ENCODE assay signal across 19 mouse cellular contexts in the genomic region with DNA sequence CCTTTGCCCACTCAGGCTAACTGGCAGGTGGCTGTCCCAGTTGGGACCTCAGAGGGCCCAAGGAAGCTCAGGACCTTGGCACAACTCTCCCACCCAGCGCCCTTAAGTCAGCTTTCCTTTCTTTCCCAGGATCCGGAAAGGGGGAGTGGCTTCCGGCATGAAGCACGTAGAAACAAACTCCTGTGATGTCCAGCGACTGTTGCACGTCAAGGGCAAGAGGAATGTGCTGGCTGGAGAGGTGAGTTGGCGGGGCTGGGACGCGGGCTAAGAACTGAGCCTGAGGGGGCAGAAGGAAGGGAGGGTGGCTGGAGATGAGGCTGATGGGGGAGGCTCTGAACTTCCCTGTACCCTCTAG. TPM values are rescaled to one million over a fixed set of nuclear protein-coding genes. Genes with fewer than 3 reads are reported as not detected.
DNase-seq lines count a peak whose midpoint lies in the region; ATAC-seq and TF ChIP-seq lines count a peak whose summit lies in the region.
"Had no signal": no experiment of that assay in that cellular context is flagged by ENCODE, and none has a peak within 500 bp of the region (broad histone marks: within the 10 kb centered on the region; RNA-seq: fewer than 3 reads in every experiment).

No protein-coding gene starts in this region.

- H3K4me1 ChIP-seq in heart, embryonic 12.5 days (replicated peaks), result peaks cover 22% of the 10 kb centered on the region
- peaks cover 6% of the 10 kb centered on the region for H3K4me1 ChIP-seq in ES-Bruce4 (ENCODE audit: control insufficient read depth, insufficient read depth, low read length)
- H3K4me1 ChIP-seq in intestine, embryonic 15.5 days (replicated peaks), result peaks cover 4% of the 10 kb centered on the region; the same call in 1 of the 2 replicates
- H3K4me1 ChIP-seq: neural tube, embryonic 12.5 days had no signal

- no peak overlapping the region for H3K4me3 ChIP-seq in heart, embryonic 12.5 days
- H3K4me3 ChIP-seq in ES-Bruce4 (ENCODE audit: low read depth, low read length), result peak overlapping the region; percentile 4
- H3K4me3 ChIP-seq in intestine, embryonic 15.5 days (replicated peaks), result no peak overlapping the region
- H3K4me3 ChIP-seq: embryonic facial prominence, embryonic 15.5 days; hindbrain, embryonic 10.5 days; layer of hippocampus, adult 2 months; left cerebral cortex, adult 2 months; liver, embryonic 15.5 days; megakaryocyte, embryonic 14.5 days; neural tube, embryonic 12.5 days had no signal

- DNase-seq in heart, adult 8-10 months (ENCODE audit: low spot score), result peak; percentile 29
- peak; percentile 19 for DNase-seq in adrenal gland, postnatal 25 days
- peak; percentile 42 for DNase-seq in heart, postnatal 4 days
- no peak for DNase-seq in spleen, postnatal 36 days (ENCODE audit: low spot score in 2 of 2)
- DNase-seq in layer of hippocampus, postnatal 25 days (ENCODE audit: extremely low spot score in 1 of 2, low spot score in 1 of 2), result no peak
- DNase-seq: right cerebral cortex, postnatal 25 days had no signal

- H3K9me3 ChIP-seq in heart, embryonic 12.5 days (replicated peaks), result no peaks in the 10 kb centered on the region
- H3K9me3 ChIP-seq in ES-Bruce4 (replicated peaks; ENCODE audit: control insufficient read depth, insufficient read depth, low read length, poor library complexity, severe bottlenecking), result no peaks in the 10 kb centered on the region
- no peaks in the 10 kb centered on the region for H3K9me3 ChIP-seq in intestine, embryonic 15.5 days
- H3K9me3 ChIP-seq: embryonic facial prominence, embryonic 15.5 days; G1E; hindbrain, embryonic 10.5 days; megakaryocyte, embryonic 14.5 days; neural tube, embryonic 12.5 days had no signal

- no peak for TF ChIP-seq CTCF in ES-Bruce4 (IDR thresholded peaks at IDR 0.05; ENCODE audit: low read depth, low read length)

- H3K27me3 ChIP-seq in heart, embryonic 12.5 days (replicated peaks), result no peaks in the 10 kb centered on the region
- H3K27me3 ChIP-seq in ES-Bruce4 (ENCODE audit: control insufficient read depth, insufficient read depth, low read length, poor library complexity, severe bottlenecking), result no peaks in the 10 kb centered on the region
- no peaks in the 10 kb centered on the region for H3K27me3 ChIP-seq in intestine, embryonic 15.5 days (replicated peaks)
- H3K27me3 ChIP-seq: embryonic facial prominence, embryonic 15.5 days; liver, embryonic 15.5 days; neural tube, embryonic 12.5 days had no signal

- H3K9ac ChIP-seq in heart, embryonic 12.5 days, result no peak overlapping the region
- H3K9ac ChIP-seq in ES-Bruce4 (ENCODE audit: low read depth, poor library complexity, severe bottlenecking), result no peak overlapping the region
- H3K9ac ChIP-seq in intestine, embryonic 15.5 days, result no peak overlapping the region
- H3K9ac ChIP-seq: embryonic facial prominence, embryonic 15.5 days; liver, embryonic 15.5 days; neural tube, embryonic 12.5 days had no signal

- ATAC-seq in heart, embryonic 12.5 days (ENCODE audit: insufficient number of reproducible peaks, low FRiP score), result no peak
- no peak for ATAC-seq in intestine, embryonic 15.5 days
- ATAC-seq: forebrain, embryonic 14.5 days had no signal

- no peak for TF ChIP-seq POLR2A in ES-Bruce4 (IDR thresholded peaks at IDR 0.05; ENCODE audit: insufficient read depth, low read length)

- no peak for TF ChIP-seq EP300 in ES-Bruce4 (IDR thresholded peaks at IDR 0.05; ENCODE audit: insufficient read depth, low read depth, low read length)

- H3K4me2 ChIP-seq in heart, embryonic 12.5 days, result no peak overlapping the region
- H3K4me2 ChIP-seq in intestine, embryonic 15.5 days (replicated peaks), result no peak overlapping the region
- H3K4me2 ChIP-seq: embryonic facial prominence, embryonic 15.5 days; liver, embryonic 15.5 days; neural tube, embryonic 12.5 days had no signal

- no peaks in the 10 kb centered on the region for H3K36me3 ChIP-seq in heart, embryonic 12.5 days
- no peaks in the 10 kb centered on the region for H3K36me3 ChIP-seq in ES-Bruce4 (ENCODE audit: control insufficient read depth, insufficient read depth, low read length, poor library complexity, severe bottlenecking)
- H3K36me3 ChIP-seq in intestine, embryonic 15.5 days, result no peaks in the 10 kb centered on the region
- H3K36me3 ChIP-seq: embryonic facial prominence, embryonic 15.5 days; G1E; hindbrain, embryonic 10.5 days; liver, embryonic 15.5 days; neural tube, embryonic 12.5 days had no signal

- H3K27ac ChIP-seq in heart, embryonic 12.5 days (ENCODE audit: poor library complexity, severe bottlenecking), result no peak overlapping the region
- H3K27ac ChIP-seq in ES-Bruce4 (ENCODE audit: insufficient read depth, low read length), result no peak overlapping the region
- no peak overlapping the region for H3K27ac ChIP-seq in intestine, embryonic 15.5 days
- H3K27ac ChIP-seq: embryonic facial prominence, embryonic 15.5 days; hindbrain, embryonic 10.5 days; layer of hippocampus, adult 2 months; left cerebral cortex, adult 2 months; liver, embryonic 15.5 days; neural tube, embryonic 12.5 days had no signal

- WGBS in heart, embryonic 12.5 days, result 51% methylated on average over 9 of the region's 9 CpGs
- WGBS in intestine, embryonic 15.5 days, result 61% methylated on average over 9 of the region's 9 CpGs

RNA-seq across cellular contexts. Expression of a gene that starts 10.2 kb away (rescaled TPM):
- total RNA-seq in heart, adult 8-10 months (2022), result 1 to 10 TPM in 3 of 4 experiments, under 1 TPM in 1; 0.98 to 2.0 (median 1.7) TPM
- 0.27 and 0.28 TPM in 2 replicates for polyA plus RNA-seq in heart, embryonic 12.5 days (2016; fragmentation: Nextera tagmentation; extraction: Ambion mirVana)
- 0.61 TPM in 2 replicates for polyA plus RNA-seq in ES-Bruce4 (2011; ENCODE audit: insufficient read depth, insufficient read length, low read depth, missing spikeins)
- total RNA-seq in adrenal gland, postnatal 25 days (2021), result 1.6 TPM in 2 replicates
- 1 to 10 TPM; 1.4 to 2.1 TPM for total RNA-seq in heart, postnatal 4 days (2021)
- polyA plus RNA-seq in intestine, embryonic 15.5 days (2015; fragmentation: Nextera tagmentation; extraction: Ambion mirVana), result 135 and 146 TPM in 2 replicates
- total RNA-seq in layer of hippocampus, postnatal 25 days (2021), result 1 to 10 TPM in 1 of 2 experiments, under 1 TPM in 1; 0.52 to 1.1 TPM

RNA-seq across cellular contexts. Expression of a gene that starts 28.1 kb away (rescaled TPM):
- total RNA-seq in heart, adult 8-10 months (2022), result 100 to 1,000 TPM; 115 to 130 (median 121) TPM
- 54.5 and 55.9 TPM in 2 replicates for polyA plus RNA-seq in heart, embryonic 12.5 days (2016; fragmentation: Nextera tagmentation; extraction: Ambion mirVana)
- polyA plus RNA-seq in ES-Bruce4 (2011; ENCODE audit: insufficient read depth, insufficient read length, low read depth, missing spikeins), result 28.6 and 33.6 TPM in 2 replicates
- 168 and 179 TPM in 2 replicates for total RNA-seq in adrenal gland, postnatal 25 days (2021)
- total RNA-seq in heart, postnatal 4 days (2021), result 100 to 1,000 TPM; 121 to 126 TPM
- 75.4 and 78.7 TPM in 2 replicates for polyA plus RNA-seq in intestine, embryonic 15.5 days (2015; fragmentation: Nextera tagmentation; extraction: Ambion mirVana)
- 10 to 100 TPM; 32.2 to 34.1 TPM for total RNA-seq in layer of hippocampus, postnatal 25 days (2021)

RNA-seq across cellular contexts. Expression of a gene that starts 44.4 kb away (rescaled TPM):
- 1 to 10 TPM; 3.9 to 6.6 (median 5.1) TPM for total RNA-seq in heart, adult 8-10 months (2022)
- polyA plus RNA-seq in heart, embryonic 12.5 days (2016; fragmentation: Nextera tagmentation; extraction: Ambion mirVana), result 1.3 and 1.5 TPM in 2 replicates
- 0.94 and 1.5 TPM in 2 replicates for polyA plus RNA-seq in ES-Bruce4 (2011; ENCODE audit: insufficient read depth, insufficient read length, low read depth, missing spikeins)
- 5.8 and 11.4 TPM in 2 replicates for total RNA-seq in adrenal gland, postnatal 25 days (2021)
- 1 to 10 TPM; 1.7 to 3.4 TPM for total RNA-seq in heart, postnatal 4 days (2021)
- 6.4 and 6.7 TPM in 2 replicates for polyA plus RNA-seq in intestine, embryonic 15.5 days (2015; fragmentation: Nextera tagmentation; extraction: Ambion mirVana)
- total RNA-seq in layer of hippocampus, postnatal 25 days (2021), result 1 to 10 TPM; 1.7 to 4.2 TPM
- polyA plus RNA-seq: G1E had no signal

RNA-seq across cellular contexts. Expression of a gene that starts 57.5 kb away (rescaled TPM):
- total RNA-seq in heart, adult 8-10 months (2022), result under 1 TPM; 0.17 to 0.37 (median 0.25) TPM
- 0.46 TPM in 2 replicates for polyA plus RNA-seq in heart, embryonic 12.5 days (2016; fragmentation: Nextera tagmentation; extraction: Ambion mirVana)
- polyA plus RNA-seq in ES-Bruce4 (2011; ENCODE audit: insufficient read depth, insufficient read length, low read depth, missing spikeins), result 0.75 TPM in 1 of 2 replicates, not detected in the other
- total RNA-seq in adrenal gland, postnatal 25 days (2021), result 0.67 TPM in 2 replicates
- under 1 TPM; 0.32 to 0.33 TPM for total RNA-seq in heart, postnatal 4 days (2021)
- polyA plus RNA-seq in intestine, embryonic 15.5 days (2015; fragmentation: Nextera tagmentation; extraction: Ambion mirVana), result 0.39 and 0.53 TPM in 2 replicates
- 1 to 10 TPM; 1.0 to 1.1 TPM for total RNA-seq in layer of hippocampus, postnatal 25 days (2021)
- polyA plus RNA-seq: C2C12; G1E; liver, embryonic 15.5 days had no signal

Comparison
In these comparisons a context has a peak if more than half of its experiments do, and no peak if none do; other contexts are left out.
1. DNase-seq: peak in heart, adult 8-10 months (single experiment), adrenal gland, postnatal 25 days (single experiment) and heart, postnatal 4 days (single experiment); none in spleen, postnatal 36 days (0 of 2) and layer of hippocampus, postnatal 25 days (0 of 2).